Mouse (Mus musculus): ENCODE data around the gene Cyp24a1.

The Cyp24a1 gene

GRCm38 (mm10) chr2:170497091-170497566 is at the start of gene Cyp24a1:
Cyp24a1 (minus strand) TSS chr2:170497145.
- peak; percentile 67 for DNase-seq (ENCODE audit: extremely low spot score)

- DNase-seq (ENCODE audit: extremely low spot score) = no peak
These were observed 48.8 kb upstream of the Cyp24a1 start for GRCm38 (mm10) chr2:170545745-170546144.

GRCm38 (mm10) chr2:170544950-170545349 is 48.0 kb upstream of the Cyp24a1 start:
- DNase-seq (ENCODE audit: extremely low spot score) = no peak

DNA sequence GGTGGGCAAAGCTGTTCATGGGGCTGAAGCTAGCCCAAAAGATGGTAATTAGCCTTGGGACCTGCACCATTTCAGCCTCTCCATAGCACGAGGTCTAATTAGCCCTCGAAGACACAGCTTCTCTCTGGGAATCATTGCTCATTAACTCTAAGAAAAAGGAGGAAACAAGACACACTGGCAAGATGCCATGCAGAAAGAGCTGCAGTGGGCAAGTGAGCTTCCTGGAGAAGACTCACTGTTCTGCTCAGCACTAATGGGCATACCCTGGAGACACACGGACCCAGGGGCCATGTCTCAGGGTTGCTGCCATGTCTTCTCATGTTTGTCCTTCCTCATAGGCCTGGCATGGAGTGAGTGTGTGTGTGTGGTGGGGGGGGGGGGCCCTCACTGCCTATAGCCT is 47.2 kb upstream of the Cyp24a1 start:
- no peak for DNase-seq (ENCODE audit: extremely low spot score)

- DNase-seq (ENCODE audit: extremely low spot score) = no peak
These were observed 46.7 kb upstream of the Cyp24a1 start for GRCm38 (mm10) chr2:170543625-170544024.

DNA sequence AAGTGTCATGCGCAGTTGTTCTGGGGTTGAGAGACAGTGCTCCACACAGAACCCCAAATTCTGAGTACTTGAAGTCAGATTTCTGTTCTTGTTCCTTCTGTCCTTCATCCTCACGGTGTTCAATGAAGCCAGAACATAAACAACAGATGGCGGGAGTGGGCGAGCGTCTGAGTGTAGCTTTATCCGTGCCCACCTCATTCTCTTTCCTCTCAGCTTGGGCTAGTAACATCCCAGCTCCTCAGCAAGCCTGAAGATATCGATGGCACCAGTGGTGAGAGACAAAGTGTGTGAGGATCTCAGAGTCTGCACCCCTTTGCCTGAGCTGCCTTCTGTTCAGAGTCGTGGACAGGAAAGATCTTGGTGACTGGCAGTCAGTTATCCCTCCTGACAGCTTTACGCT is 42.3 kb upstream of the Cyp24a1 start:
- no peak for DNase-seq (ENCODE audit: extremely low spot score)

DNA sequence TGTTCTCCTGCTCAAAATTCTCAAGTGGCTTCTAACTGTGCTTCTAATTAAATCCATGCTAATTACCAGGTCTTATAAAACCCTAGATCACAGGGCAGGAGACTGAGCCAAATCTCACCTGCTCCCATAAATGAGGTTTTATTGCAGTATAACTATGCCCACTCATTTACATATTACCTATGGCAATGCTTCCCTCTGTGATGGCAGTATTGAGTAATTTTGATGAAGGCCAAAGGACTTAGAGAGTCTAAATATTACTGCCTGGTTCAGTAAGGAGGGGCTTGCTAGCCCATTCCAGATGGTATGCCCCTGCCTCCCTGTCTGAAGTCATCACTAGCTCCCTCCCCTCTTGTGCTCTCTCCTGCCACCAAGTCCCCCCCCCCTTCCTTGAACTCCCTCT is 38.9 kb upstream of the Cyp24a1 start:
- DNase-seq (ENCODE audit: extremely low spot score) = no peak

DNA sequence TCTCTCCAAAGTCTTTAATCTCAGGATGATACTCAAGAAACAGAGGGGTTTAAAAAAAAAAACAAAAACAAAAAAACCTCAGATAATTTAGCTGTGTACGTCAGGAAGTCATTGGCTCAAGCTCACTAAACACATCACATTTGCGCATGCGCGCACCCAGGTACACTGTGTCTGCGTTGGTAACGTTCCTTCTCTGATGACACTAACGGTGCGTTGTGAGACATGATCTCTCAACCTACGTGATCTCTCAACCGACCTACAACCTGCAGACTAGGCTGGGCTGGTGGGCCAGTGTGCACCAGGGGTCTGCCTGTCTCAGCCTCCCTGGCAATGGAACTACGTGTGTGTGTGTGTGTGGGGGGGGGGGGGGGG is 37.8 kb upstream of the Cyp24a1 start:
- no peak for DNase-seq (ENCODE audit: extremely low spot score)

DNA sequence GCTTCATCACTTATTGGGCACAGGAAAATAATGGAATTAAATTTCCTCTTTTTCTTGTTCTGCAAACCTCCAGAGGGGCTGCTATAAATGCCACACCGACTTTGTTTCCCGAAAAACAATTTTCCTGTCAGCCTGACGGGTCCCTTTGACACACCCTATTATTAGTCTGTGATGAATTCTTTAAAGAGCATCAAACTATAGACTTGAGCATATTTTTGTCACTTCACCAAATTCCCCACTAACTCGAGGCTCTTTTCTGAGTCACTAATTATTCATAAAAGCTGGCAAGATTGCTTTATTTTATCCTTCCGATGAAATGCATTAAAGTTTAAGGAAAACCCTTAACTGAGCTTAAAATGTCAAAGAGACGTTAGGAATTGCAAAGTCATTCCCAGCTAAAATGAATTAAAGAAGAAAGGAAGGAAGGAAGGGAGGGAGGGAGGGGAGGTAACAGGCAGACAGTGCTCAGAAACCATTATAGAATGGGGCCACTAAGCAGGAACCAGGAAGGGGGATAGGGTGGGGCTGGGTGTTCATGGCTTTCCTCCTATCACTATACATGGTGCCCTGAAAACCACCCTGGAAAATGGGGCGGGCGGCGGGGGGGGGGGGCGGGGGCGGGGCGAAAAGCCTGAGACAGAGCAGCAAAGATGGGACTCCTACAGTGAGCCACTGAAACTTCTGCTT is 37.3 kb upstream of the Cyp24a1 start:
- no peak for DNase-seq (ENCODE audit: extremely low spot score)

DNA sequence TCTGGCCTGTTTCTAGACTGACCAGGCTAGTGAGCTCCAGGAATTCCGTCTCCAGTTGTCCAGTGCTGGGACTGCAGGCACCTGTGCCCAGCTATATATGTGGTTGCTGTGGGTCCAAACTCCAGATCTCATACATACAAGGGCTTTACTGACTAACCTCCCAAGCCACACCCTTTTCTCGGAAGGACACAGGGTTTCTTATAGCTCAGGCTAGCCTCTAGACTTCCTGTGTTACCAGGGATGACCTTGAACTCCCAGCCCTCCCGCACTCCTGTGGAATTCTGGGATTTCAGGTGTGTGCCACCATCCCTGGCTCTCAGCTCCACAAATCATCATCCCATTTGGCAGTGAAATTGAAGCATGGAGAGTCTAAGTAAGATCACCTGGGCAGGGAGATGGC is 33.3 kb upstream of the Cyp24a1 start:
- DNase-seq (ENCODE audit: extremely low spot score) = no peak

DNA sequence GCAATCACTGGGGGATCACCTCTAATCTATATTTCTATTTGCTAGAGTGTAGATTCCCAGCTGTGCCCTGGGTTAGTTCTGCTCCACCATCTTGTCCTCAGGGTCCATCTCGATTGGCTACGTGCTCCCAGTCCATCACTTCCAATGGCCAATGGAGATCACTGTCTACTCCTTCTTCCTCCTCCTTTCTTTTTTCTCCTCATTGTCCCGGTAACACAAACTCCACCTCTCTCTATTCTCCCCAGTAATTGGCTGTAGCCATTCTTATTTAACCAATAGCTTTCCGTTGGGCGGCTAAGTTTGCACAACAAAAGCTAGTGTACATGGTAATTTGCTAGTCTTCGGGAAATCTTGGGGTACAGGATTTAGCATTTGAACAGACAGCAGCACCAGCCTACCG is 32.8 kb upstream of the Cyp24a1 start:
- no peak for DNase-seq (ENCODE audit: extremely low spot score)

GRCm38 (mm10) chr2:170528061-170528460 is 31.1 kb upstream of the Cyp24a1 start:
- no peak for DNase-seq (ENCODE audit: extremely low spot score)

GRCm38 (mm10) chr2:170526513-170526912 is 29.6 kb upstream of the Cyp24a1 start:
- no peak for DNase-seq (ENCODE audit: extremely low spot score)

GRCm38 (mm10) chr2:170520321-170520971 is 23.5 kb upstream of the Cyp24a1 start:
- peak; percentile 78 for DNase-seq (ENCODE audit: extremely low spot score)

GRCm38 (mm10) chr2:170513756-170514155 is 16.8 kb upstream of the Cyp24a1 start:
- DNase-seq (ENCODE audit: extremely low spot score) = no peak

GRCm38 (mm10) chr2:170511073-170511891 is 14.3 kb upstream of the Cyp24a1 start:
- peak; percentile 95 for DNase-seq (ENCODE audit: extremely low spot score)

DNA sequence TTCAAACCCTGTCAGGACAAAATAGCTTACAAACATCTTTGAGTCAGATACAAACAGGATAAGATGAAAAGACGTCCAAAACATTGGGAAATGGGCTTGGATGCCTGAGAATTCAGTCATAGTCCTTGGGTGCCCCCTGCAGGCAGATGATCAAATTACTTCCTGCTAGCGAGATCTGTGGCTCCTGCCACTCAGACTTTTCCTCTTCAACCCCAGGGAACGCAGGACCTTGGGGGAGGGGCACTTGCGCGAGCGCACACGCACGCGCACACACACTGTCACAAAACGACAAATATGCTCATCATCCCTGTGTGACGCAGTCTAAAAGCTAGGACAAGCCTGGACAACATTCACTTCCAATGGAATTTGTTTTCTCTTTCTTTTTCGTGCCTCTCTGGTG is 11.9 kb upstream of the Cyp24a1 start:
- peak; percentile 86 for DNase-seq (ENCODE audit: extremely low spot score)

GRCm38 (mm10) chr2:170507734-170508133 is 10.8 kb upstream of the Cyp24a1 start:
- DNase-seq (ENCODE audit: extremely low spot score) = peak; percentile 82

GRCm38 (mm10) chr2:170503983-170504382 is 7.0 kb upstream of the Cyp24a1 start:
- DNase-seq (ENCODE audit: extremely low spot score) = no peak

DNA sequence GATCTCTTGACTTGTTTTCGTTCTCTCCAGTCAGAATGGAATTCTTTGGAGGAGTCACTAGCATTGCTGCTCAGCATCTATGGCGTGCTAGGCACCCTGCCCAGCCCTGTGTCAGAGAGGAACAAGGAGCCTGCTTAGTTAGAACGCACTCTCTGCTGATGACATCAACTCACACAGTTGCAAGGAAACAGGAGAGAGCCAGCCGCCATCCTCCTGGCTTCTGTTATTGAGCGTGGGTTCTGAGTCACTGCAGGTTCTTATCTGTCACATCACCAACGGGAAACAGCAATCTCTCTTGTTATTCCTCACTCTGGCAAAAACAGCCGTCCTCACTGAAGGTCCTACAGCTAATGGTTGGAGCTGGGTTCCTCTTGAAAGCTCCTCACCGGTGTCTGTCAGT is 6.4 kb upstream of the Cyp24a1 start:
- no peak for DNase-seq (ENCODE audit: extremely low spot score)

- no peak for DNase-seq (ENCODE audit: extremely low spot score)
These were observed 1.1 kb upstream of the Cyp24a1 start for GRCm38 (mm10) chr2:170498011-170498410.

DNA sequence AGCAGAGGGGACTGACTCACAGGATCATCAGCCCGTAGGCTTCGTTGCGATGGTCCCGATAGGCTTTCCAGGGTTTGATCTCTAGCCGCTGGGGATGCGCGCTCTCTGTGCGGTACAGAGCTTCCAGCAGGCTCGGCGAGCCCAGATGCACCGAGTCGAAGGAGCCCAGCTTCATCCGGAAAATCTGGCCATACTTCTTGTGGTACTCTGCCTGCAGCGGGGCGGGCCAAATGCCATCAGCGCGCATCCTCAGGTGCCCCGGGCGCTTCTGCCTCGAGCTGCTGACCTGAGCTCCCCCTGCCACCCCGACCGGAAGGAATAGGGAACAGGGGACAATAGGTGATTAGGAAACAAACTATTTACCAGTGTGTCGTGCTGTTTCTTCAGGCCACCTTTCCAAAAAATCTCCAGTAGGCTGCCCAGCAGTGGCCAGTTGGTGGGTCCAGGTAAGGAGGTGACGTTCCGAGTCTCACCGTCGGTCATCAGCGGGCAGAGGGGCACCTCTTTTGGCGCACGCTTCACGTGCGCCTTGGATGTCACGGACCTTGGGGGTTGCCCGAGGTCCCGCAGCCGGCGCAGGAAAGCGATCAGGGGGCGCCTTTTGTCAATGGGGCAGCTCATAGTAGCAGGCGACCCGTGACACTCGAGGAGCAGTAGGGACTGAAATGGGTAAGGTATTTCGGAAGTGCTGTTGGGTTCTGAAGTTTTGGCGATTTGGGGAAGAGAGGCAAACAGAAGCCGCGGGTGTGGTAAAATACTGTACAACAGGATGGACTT is 603 bp downstream of the Cyp24a1 start, which contains the start of gene Pfdn4:
TSS of gene Pfdn4 (plus strand) at position 275 of the 777 bp plus-strand sequence.
- DNase-seq (ENCODE audit: extremely low spot score) = peak; percentile 45
